Mouse (Mus musculus): ENCODE measurements at regions not wholly inside any gene's neighbourhood (a gene's known extent, or its start where the extent isn't known, plus 50 kb on each side); places are given as distances from the start of the nearest gene placed in this dataset.
A peak's percentile ranks its signal among the peaks of the same experiment; 100 is the strongest.

GRCm38 (mm10) chr16:82133955-82134665 is 694.1 kb upstream of the Gm21833 start:
- DNase-seq (ENCODE audit: low spot score), result peak; percentile 7

GRCm38 (mm10) chr16:82135255-82135654 is 692.9 kb upstream of the Gm21833 start:
- DNase-seq (ENCODE audit: low spot score), result peak; percentile 6

DNA sequence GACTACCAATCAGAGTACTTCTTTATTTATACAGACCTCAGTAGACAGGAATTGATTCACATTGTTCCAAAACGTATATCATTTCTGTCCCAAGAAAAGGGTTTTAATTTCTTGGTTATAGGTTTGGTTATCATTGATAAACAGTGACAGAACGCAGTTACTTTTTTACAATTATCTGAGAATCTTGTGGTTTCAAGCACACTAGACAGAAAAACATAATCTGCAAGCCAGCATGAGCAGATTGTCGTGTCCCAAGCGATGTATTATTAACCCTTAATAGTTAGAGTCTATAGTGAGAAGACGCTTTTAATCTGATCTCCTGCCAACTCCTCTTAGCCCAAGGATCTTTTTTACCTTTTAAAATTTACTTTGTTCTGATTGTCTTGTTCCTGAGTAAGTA is 645.4 kb upstream of the Gm21833 start:
- DNase-seq (ENCODE audit: low spot score), result no peak

- DNase-seq (ENCODE audit: low spot score), result no peak
Observed at GRCm38 (mm10) chr16:82232916-82233315, 595.3 kb upstream of the Gm21833 start.

- no peak for DNase-seq (ENCODE audit: low spot score)
Observed at GRCm38 (mm10) chr16:82243851-82244250, 584.3 kb upstream of the Gm21833 start.

Measured in left cerebral cortex, adult 11 months (tissue).